Mouse (Mus musculus) small intestine, adult 2 months (tissue): ENCODE data around the gene Ppm1h.

Experiments used
- CTCF ChIP-seq: fragments of 200-500 bp; IDR thresholded peaks from 2 replicates; pipeline ENCODE4 v1.5.1; 2012; ENCODE audit warnings: low read depth, mild to moderate bottlenecking, control low read depth, inconsistent platforms, low read length, moderate library complexity, mixed read lengths; ENCODE audit not compliant: insufficient replicate concordance, insufficient read length; ENCODE audit errors: extremely low read depth
- POLR2A ChIP-seq: fragments of 200-500 bp; IDR thresholded peaks from 2 replicates; pipeline ENCODE4 v1.6.1; 2012; ENCODE audit warnings: low read depth, mild to moderate bottlenecking, control low read depth, inconsistent platforms, low read length, moderate library complexity

DNA sequence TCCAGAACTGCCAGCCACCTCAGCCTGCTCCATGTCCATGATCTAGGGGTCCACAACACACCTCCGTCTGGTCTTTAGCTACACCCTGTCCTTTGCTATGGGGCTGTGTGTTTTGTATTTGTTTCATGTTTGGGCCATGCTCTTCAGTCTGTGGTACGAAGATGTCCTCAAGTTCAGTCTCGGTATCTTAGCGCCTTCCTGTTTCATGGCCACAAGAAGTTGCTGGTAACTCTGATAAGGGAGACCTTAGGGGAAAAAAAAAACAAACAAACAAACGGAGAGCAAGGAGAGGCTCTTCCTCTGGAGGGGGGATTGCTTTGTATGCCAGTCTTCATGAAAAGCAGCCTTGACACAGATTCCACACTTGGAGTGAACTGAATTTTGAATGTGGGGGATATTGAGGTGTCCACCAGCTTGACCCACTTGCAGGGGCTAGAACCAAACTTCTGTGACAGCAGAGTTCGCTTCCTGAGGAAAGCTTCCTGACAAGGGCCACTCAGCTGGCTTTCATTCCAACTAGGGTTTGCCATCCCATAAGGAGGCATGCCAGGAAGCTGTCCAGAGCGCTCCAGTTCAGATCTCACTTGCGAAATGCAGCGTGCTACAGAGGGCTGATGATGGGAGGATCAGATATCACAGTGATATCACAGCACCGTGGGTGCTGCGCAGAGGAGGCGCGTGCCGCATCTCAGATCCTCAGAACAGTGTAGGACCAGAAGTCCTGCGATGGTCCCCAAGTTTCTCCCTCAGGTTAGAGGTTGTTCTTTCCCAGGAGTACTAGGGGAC is 254.7 kb downstream of the Ppm1h start:
- TF ChIP-seq CTCF (no peak), POLR2A (no peak)
